Mouse (Mus musculus) common myeloid progenitor, adult 5-6 weeks (primary cell): ENCODE data around the gene Cd96. TPM values are rescaled to one million over a fixed set of nuclear protein-coding genes. Genes with fewer than 3 reads are reported as not detected.

Experiments used
- ATAC-seq: replicated peaks from 2 replicates; pipeline ENCODE4 v1.8.0; 2016; ENCODE audit warnings: low read depth, mild to moderate bottlenecking, moderate TSS enrichment, inconsistent platforms; ENCODE audit not compliant: poor library complexity, severe bottlenecking
- total RNA-seq: library from RNA; stranded (forward); fragments of 200-1000, 187-1606 nt; gene quantifications from 2 replicates; pipeline ENCODE4 v1.2.3, GENCODE M21; 2017

Cd96 gene
- 6.5 and 12.0 TPM in 2 replicates for total RNA-seq

DNA sequence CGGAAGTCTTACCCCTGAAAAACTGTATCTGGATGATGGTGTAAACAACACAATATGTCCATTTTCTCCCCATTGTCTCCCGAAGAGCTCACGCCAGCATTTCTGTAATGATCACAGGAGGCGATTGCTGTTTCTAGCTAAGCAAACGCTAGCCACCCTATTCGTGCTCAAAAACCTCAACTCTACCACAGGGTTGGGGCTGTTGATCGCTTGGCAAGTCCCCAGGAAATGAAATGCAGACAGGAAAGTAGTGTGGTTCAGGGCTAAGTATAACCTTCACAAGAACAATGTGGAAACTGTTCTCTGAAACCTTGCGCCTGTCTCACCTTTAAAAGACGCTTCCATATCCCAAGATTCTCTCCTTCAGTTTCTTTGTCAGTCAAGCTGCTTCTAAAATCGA, at the start of gene Cd96:
Gene Cd96, minus strand, starts transcription at position 232 of the 400 bp plus-strand sequence.
- ATAC-seq = peak; percentile 80

DNA sequence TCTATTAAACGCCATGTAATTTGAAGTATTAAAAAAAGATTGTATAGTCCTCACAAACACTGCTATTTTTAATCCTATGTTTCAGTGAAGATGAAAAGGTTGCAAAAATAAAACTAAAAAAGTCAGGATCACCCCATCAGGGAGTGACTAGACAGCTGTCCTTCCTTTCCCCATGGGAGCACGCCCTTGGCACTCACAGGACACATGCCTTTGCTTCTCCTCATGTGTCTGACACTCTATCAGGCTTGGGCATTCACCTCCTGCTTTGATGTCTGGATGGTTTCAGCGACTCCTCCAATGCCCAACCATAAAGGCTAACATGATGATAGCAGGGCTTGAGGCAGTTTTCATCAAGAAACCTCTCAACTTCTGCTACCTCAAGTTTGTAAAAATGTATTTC, 46.9 kb upstream of the Cd96 start:
- no peak for ATAC-seq

DNA sequence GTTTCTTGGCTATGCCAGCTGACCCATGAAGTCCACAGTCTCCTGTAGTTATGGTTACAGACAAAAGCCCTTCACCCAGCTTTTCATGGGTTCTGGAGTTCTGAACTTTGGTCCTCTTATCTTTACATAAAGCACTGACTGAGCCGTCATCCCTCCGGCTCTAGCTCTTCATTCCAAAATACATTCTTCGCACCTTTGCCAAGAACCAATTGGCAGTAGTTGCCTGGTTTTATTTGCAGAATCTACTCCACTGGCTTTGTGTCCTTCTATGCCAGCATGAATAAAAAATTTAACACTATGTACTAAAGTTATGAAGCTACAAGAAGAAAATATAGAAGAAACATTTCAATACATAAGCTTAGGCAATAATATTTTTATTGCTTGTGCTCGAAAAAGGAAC, 45.3 kb upstream of the Cd96 start:
- no peak for ATAC-seq

DNA sequence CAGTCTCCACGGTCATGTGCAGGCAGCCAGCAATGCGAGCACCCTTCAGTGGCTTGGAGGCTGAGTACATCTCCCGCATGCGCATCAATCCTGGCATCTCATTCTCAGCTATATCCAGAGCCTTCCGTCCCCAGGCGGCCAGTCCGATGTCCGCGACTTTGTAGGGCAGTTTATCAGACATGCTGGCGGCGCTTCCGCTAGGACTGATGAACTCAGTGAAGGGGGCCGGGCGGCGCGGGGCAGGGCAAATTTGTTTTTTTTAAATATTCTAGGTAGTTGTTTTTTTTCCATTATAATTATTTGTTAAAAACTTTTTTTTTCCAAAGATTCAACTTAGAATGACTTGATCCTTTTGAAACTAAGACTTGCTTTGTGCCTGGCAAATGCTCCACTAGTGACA, 34.8 kb upstream of the Cd96 start, which contains the start of gene Gm4737:
Gene Gm4737, minus strand, starts transcription at position 246 of the 400 bp plus-strand sequence.
- peak; percentile 63; the same call in 1 of the 2 replicates for ATAC-seq

DNA sequence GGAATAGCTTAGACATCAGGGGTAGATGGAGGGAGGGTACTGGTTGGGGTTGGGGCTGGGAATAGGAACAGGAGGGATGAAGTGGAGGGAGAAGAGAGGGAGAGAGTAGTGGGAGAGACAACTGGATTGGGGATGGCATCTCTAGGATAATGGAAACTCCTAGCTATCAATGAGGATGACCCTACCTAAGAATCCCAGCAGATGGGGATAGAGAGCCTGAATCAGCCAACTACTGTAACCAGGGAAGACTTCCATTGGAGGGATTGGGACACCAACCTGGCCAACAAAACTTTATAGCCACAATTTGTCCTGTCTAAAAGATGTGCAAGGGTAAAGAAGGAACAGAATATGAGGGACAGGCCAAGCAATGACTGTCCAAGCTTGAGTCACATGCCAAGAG, 31.1 kb upstream of the Cd96 start:
- peak; percentile 48; the same call in 1 of the 2 replicates for ATAC-seq

DNA sequence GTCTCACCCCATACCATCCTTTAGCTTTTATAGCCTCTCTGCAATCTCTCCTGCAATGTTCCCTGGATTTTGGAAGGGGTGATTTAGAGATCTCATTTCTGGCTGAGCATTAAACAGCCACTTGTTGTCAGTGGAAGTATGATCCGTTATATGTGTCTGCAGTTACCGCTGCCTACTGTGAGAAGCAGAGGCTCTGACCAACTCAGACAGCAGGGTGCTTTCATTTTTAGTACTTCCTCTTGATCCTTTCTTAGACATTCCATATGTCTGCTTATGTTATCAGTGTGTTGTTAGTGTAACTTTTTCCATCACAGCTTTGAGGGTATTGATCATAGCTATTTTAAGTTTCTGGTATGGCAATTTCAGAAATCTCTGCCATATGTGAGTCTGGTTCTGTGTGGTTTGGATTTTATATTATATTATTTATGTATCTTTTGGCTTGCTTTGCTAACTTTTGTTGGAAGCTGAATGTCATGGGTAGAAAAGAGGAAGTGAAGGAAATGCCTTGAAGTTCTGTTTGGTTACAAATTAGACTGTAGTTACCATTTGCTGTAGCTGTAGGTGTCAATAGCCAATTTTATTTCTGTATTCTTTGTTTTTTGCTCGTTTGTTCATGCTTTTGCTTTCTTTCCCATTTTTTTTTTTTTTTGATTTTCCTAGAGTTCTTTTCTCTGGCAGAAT, 28.8 kb upstream of the Cd96 start:
- ATAC-seq = peak; percentile 88

DNA sequence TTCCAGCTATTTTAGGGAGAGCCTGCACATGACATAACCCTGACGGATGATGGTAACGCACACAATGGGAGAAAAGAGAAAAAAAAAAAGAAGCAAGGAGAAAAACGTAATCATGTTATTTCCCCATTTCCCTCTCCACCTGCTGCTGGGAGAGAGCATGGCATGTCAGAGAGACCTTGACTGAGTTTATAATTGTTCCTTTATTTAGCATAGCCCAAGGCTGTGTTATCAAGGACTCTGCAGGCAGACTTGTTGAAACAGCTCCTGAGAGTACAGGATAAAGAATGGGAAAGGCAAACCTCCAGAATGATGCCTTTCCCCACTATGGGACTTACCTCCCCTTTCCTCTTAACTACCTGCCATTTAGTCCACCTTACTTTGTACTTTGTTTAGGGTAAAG, 26.9 kb upstream of the Cd96 start:
- ATAC-seq = no peak

DNA sequence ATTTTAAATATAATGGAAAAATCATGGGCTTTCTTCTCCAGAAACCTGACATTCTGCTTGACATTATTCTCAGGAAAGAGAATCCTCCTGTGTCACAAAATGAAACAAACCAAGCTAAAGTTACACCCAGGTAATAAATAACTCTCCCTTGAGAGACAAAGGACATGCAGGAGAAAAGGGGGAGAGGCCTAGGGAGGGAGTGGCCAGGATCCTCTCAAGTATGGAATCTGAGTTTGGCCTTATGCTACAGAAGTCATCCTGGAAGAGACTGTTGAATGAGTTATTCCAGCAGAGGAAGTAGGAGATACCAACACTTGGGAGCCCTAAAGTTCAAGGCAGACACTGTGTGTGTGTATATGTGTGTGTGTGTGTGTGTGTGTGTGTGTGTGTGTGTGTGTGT, 2.2 kb upstream of the Cd96 start:
- ATAC-seq = no peak

DNA sequence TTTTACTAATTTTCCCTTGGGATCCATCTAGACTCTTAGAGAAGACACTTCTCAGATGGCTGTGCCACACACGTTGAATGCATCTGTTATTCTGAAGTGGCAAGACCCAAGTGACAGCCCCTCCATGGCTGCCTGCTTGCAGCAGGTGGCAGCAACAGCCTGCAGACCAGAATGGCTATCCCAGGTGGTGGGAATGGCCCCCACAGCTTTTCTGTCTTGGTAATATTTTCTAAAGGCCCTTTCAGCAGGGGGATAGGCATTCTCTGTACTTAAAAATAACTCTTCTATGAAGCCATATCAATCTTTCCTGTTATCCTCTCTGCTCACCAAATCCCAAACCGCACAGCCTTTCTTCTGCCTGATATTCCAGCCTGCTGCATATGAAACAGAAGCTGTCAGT, 1.4 kb upstream of the Cd96 start:
- peak; percentile 62; the same call in 1 of the 2 replicates for ATAC-seq

DNA sequence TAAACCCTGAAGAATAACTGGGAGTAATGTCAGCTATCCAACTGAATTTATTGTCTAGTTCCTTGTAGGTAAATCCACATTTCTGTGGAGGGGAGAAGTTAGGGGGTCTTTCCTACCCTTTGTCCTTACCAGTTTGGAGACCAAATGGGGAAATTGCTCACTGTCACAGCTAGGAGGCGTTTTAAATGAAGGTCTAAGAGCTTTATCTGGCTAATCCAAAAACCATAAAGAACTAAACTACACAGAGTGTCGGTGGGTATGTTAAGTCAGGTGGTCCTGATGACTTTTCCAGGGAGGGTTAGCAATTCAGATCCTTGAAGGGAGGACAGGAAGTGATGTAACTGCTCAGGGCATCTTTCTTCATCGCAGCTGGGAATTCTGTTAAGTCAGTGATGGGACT, 556 bp upstream of the Cd96 start:
- ATAC-seq = peak; percentile 55

DNA sequence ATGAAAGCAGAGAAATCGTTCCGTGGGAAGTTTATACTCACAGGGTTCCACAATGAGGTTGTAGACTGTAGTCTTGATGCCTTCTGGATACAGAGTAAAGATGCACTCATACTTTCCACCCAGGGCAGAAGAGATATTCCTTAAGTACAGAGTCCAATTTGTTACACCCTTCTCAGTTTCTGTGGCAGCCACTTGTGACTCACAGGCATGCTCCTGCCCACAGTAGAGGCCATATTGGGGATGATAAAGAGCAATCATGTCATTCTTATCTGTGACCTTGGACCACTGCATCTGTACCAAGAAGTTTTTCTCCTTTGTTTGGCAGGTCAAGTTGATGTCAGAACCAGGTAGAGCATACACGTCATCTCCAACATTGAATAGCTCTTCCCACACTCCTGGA, 2.4 kb downstream of the Cd96 start:
- no peak for ATAC-seq

DNA sequence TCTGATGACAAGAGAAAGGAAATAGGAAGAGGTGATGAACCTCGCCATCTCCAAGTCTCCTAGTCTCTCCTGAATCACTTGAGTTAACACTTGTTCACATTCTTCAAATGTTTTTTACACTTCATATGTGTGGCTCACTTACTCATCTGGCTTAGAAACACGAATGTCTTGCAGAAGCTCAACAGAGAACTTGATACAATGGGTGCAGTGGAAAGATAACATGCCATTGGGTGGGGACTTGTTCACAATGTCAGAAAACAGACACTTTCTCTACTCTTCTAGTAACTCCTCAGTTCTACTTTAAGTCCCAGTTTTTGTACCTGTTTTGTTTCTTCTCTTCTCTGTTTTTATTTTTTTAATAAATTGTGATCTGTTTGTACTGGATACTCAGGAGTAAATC, 5.3 kb downstream of the Cd96 start:
- ATAC-seq = no peak

DNA sequence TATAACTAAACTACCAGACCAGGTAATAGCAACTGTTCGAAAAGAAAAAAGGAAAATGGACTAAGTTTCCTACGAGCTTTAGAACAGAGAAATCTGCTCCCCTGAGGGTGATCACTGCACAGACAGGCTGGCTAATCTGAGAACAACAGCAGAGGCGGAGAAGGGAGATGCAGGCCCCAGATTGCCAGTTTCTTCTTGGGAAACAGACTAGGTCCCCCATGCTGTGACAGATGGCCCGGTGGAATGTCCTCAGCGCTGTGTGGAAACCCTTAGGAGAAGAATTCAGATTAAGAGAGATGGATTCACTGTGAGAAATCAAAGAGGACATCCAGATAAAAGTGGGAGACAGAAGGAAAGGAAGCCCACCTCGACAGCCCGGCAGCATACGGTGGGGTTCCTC, 10.5 kb downstream of the Cd96 start:
- no peak for ATAC-seq

DNA sequence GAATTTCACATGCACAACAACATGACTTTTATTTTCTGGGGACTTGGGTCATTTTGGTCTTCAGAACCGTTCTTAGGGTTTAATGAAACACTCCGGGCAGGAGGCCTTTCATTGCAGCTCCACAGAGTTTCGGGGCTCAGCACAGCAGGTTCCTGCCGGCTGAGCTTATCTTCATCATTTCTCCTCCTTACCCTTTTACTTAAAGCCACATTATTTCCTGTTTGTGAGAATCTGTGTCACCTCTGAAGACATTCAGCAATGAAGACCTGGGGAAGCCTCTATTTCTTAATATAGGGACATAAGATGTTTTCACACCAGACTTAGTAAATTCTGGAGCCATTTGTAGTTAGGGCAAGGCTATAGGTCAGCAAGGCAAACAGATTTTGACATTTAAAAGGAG, 12.6 kb downstream of the Cd96 start:
- ATAC-seq = 0 out of 2 replicates have a peak, but pooled peaks have one; percentile 25

DNA sequence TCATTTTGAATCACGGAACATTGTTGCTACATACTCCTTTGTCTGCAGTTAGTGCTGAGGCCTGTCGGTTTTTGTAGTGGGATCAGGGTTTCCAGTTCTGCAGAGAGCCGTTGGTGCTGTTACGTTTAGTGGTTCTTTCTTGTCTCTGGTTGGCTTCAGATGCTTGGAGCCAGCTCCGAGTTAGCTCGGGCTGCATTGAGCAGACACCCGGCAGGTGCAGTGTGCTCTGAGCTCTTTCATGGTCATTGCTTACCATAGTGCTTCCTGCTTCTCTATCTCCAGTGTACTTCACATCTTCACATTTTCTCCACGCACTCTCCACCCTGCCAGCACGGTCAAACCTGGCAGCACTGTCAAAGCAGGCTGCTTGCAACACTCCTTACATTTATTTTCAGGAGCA, 15.6 kb downstream of the Cd96 start:
- ATAC-seq = no peak

DNA sequence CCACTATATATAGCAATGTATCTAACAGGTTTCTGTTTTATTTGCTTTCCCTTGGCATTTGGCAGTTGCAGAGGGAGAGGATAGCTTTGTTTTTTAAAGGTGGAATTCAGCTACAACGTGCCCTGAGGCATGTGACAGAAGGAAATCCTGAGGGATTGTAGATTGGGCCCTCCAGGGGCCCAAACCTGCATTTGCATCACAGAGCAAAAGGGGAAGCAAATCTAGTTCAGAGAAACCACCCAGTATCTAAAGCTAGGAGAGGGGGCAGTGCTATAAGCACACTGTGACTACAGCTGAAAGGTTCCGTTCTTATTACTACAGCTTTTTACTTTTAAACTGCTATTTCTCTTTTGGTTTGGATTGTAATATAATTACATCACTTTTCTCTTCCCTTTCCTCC, 18.3 kb downstream of the Cd96 start:
- ATAC-seq = peak; percentile 75

DNA sequence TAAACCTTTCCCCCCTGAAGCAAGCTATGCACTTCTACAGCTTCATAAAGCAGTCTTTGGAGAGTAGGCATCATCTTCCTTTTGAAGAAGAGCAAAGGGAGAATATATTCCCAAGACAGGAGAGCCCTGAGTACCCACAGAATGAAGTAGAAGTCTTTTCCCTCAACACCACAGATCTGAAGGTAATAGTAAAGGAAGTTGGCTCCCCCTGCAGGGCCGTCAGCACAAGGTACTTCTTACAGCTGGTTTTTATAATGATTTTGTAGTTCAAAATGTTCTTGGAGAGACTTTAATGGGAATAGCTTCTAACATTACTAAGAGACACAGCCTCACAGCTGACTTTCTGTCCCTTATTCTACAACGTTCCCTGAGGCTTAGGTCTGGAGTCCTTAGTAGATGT, 19.8 kb downstream of the Cd96 start:
- peak; percentile 50; the same call in 1 of the 2 replicates for ATAC-seq

DNA sequence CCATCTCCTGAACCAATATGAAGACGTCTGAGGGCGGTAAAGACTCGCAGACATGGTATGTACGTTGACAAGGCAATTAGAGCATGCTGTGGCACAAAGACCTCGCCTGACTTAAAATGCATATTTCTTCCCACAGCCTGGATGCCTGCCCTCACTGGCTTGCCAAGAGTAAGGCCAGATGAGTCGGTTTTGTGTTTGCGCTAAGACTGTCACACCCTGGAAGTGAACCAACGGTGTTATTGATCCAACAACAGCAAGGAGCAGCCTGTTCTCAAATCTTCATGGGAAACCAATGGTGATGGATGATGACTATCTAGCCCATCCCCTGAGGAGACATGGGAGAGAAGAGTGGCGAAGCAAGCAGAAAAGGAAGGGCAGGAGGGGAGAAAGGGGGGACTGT, 22.6 kb downstream of the Cd96 start:
- ATAC-seq = no peak

DNA sequence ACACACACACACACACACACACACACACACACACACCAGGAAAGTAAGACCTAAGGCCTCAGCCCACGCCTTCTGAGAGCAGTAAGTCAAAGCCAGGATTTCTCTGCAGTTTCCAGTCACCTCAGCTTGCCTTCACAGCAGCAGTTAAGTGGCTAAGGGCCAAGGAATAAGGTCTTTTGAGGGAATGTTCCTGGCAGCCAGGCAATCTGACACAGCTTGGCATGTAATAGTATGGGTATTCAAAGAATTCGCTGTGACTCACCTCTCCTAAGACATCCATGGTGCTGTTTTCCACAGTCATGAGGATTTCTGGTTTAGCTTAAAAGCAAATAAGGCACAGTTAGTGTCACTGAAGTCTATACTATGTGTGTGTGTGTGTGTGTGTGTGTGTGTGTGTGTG, 25.6 kb downstream of the Cd96 start:
- ATAC-seq = no peak

DNA sequence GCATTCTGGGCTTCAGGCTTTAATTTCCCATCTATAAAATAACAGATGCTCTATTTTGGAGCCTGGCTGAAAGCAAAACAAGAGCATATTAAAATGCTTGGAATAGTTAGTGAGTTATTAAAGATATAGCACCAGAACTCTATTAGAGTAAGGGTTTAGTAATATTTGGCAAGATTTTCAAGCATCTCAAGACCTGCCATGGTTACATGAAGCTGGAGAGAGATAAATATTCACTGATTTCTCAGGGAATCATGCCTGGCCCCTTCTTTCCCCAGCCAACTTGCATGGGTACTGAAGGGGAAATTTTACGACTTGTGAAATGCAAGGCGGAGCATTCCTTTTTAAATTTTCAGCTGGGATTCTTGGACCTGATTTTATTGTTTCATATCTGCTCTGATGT, 27.1 kb downstream of the Cd96 start:
- no peak for ATAC-seq

DNA sequence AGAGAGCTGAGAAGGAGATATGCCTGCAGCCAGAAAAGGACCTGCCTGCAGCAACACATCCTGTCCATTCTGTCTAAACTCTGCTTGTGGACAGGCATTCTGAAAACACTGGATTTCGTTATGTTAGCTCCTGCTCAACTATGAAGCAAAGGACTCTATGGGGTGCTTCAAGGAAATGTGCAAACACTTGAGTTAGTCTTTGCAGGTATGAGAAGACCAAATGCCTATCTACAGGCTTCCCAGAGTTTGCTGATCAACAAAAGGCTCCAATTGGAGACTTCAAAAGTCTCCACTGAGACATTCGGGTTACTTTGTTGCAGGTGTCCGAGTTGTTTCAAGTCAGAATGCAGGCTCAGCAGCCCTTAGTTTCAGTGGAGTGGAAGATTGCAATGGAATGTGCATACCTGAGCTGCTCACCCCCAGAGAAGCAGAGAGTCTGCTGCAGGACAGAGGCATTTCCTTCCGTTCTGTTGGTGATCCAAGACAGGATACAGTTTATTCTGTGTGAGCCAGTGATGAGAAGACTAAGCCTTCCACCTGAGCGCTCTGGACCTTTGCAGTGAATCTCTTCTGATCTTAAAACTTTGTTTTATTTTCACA, 33.1 kb downstream of the Cd96 start:
- ATAC-seq = no peak

DNA sequence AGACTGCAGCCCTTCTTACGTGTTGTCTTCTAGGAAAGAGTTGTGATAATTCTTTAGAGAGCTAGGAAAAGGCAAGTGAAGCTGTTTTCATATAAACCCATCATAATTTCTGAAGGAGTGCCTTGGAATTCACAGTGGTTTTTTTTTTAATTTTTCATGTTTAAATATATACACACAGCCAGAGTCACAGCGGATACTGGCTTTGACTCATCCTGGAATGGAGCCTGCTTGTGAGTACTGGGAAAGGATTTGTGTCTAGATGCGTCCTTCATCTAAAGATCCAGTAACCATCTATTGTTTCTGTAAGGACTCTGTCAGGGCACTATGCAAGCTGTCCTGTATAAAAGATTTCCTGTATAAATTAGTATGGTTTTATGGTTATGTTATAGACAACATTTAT, 52.1 kb downstream of the Cd96 start:
- no peak for ATAC-seq
